Mouse (Mus musculus) testis, adult 2 months (tissue): ENCODE results near the gene Parp3.

ENCODE experiments used
- CTCF ChIP-seq: fragments of 200-500 bp; IDR thresholded peaks from 2 replicates; pipeline ENCODE4 v1.5.1; 2012; ENCODE audit warnings: low read depth, mild to moderate bottlenecking, inconsistent platforms, low read length, moderate library complexity; ENCODE audit not compliant: control insufficient read depth, insufficient read depth, insufficient replicate concordance
- POLR2A ChIP-seq: fragments of 200-500 bp; IDR thresholded peaks from 2 replicates; pipeline ENCODE4 v1.6.1; 2012; ENCODE audit warnings: low read depth, mild to moderate bottlenecking, inconsistent platforms, low read length, moderate library complexity; ENCODE audit not compliant: control insufficient read depth

DNA sequence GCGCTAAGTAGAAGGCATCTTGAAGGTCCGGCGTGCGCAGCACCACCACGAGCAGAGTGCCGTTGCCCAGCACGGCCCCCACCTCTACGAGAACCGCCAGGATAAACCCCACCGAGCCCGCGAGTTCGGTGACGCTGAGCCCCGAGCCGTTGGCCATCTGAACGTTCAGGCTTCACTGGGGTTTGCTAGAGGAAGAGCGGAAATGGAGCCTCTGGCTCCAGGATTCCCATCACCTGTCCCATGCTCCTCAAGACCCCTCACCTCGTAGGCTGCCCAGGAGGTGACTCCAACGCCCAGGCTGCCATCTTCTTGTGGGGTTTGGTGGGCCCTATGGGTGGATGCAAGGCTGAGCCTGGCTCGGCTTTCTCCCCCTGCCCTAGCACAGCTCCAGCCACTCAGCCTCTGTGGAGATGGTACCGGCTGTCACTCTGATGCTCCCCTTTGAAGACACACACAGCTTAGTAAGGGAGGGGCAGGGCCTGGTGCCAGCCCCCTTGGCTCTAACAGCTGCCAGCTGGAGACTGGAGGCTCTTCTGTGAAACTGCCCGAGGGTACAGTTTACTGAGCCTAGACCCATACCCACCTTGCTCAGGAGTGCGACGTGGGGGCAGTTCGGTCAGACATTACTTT lies 11.1 kb downstream of the Parp3 start, which contains the start of gene Gpr62:
- TF ChIP-seq CTCF (no peak), POLR2A (no peak; the same call in 1 of the 2 replicates)
